8 mouse cellular contexts compared by ENCODE assay signal in genomic region chr2:168929691-168930090, GRCm38 (mm10). TPM values are rescaled to one million over a fixed set of nuclear protein-coding genes. Genes with fewer than 3 reads are reported as not detected.
DNase-seq lines count a peak whose midpoint lies in the region; ATAC-seq and TF ChIP-seq lines count a peak whose summit lies in the region.

No protein-coding gene starts in this region.

- TF ChIP-seq EP300 in lung, postnatal 0 days (IDR thresholded peaks at IDR 0.05) = no peak

- H3K27me3 ChIP-seq in forebrain, embryonic 11.5 days (ENCODE audit: control insufficient read depth, insufficient read depth, low read length) = no peaks in the 10 kb centered on the region
- H3K27me3 ChIP-seq in forebrain, embryonic 15.5 days = no peaks in the 10 kb centered on the region
- H3K27me3 ChIP-seq in embryonic facial prominence, embryonic 10.5 days (replicated peaks; ENCODE audit: low read depth, poor library complexity, severe bottlenecking) = no peaks in the 10 kb centered on the region
- no peaks in the 10 kb centered on the region for H3K27me3 ChIP-seq in lung, postnatal 0 days (replicated peaks; ENCODE audit: insufficient read depth, low read length)

- H3K4me1 ChIP-seq in forebrain, embryonic 11.5 days (replicated peaks; ENCODE audit: control insufficient read depth, insufficient read depth, low read length) = no peaks in the 10 kb centered on the region
- peaks cover 6% of the 10 kb centered on the region for H3K4me1 ChIP-seq in forebrain, embryonic 15.5 days
- no peaks in the 10 kb centered on the region for H3K4me1 ChIP-seq in embryonic facial prominence, embryonic 10.5 days
- no peaks in the 10 kb centered on the region for H3K4me1 ChIP-seq in lung, postnatal 0 days (ENCODE audit: insufficient read depth, low read depth, low read length)

- no peak overlapping the region for H3K9ac ChIP-seq in forebrain, embryonic 11.5 days (ENCODE audit: low read length)
- no peak overlapping the region for H3K9ac ChIP-seq in forebrain, embryonic 15.5 days (replicated peaks)
- no peak overlapping the region for H3K9ac ChIP-seq in lung, postnatal 0 days (replicated peaks; ENCODE audit: low read depth)

- no peaks in the 10 kb centered on the region for H3K9me3 ChIP-seq in forebrain, embryonic 11.5 days (ENCODE audit: control insufficient read depth, low read length)
- H3K9me3 ChIP-seq in forebrain, embryonic 15.5 days = no peaks in the 10 kb centered on the region
- no peaks in the 10 kb centered on the region for H3K9me3 ChIP-seq in embryonic facial prominence, embryonic 10.5 days
- H3K9me3 ChIP-seq in lung, postnatal 0 days (ENCODE audit: low read length) = no peaks in the 10 kb centered on the region

- TF ChIP-seq CTCF in lung, postnatal 0 days (IDR thresholded peaks at IDR 0.05) = peak; percentile 77

- WGBS in forebrain, embryonic 11.5 days = 31% methylated on average over 10 of the region's 10 CpGs
- 28% methylated on average over 10 of the region's 10 CpGs for WGBS in forebrain, embryonic 15.5 days
- 33% methylated on average over 10 of the region's 10 CpGs for WGBS in embryonic facial prominence, embryonic 10.5 days
- WGBS in lung, postnatal 0 days = 22% methylated on average over 10 of the region's 10 CpGs

- peaks cover 11% of the 10 kb centered on the region; the same call in 1 of the 2 replicates for H3K36me3 ChIP-seq in forebrain, embryonic 11.5 days (ENCODE audit: control insufficient read depth, insufficient read depth, low read length)
- peaks cover 30% of the 10 kb centered on the region for H3K36me3 ChIP-seq in forebrain, embryonic 15.5 days
- H3K36me3 ChIP-seq in embryonic facial prominence, embryonic 10.5 days (replicated peaks) = peaks cover 89% of the 10 kb centered on the region
- H3K36me3 ChIP-seq in lung, postnatal 0 days (ENCODE audit: insufficient read depth, low read length) = peaks cover 23% of the 10 kb centered on the region

- DNase-seq in forebrain, embryonic 11.5 days (ENCODE audit: low spot score) = peak; percentile 83
- peak; percentile 78 for DNase-seq in A20 (ENCODE audit: low read depth, low spot score)
- DNase-seq in adrenal gland, postnatal 14 days = peak; percentile 80
- peak; percentile 76 for DNase-seq in embryonic facial prominence, embryonic 10.5 days (ENCODE audit: low spot score)
- peak; percentile 67 to 89 for DNase-seq in kidney, postnatal 36 days
- DNase-seq in lung, postnatal 0 days (ENCODE audit: low spot score) = peak; percentile 51
- peak; percentile 25 to 57 for DNase-seq in spleen, postnatal 14 days (ENCODE audit: low spot score in 2 of 2)

- no peak for ATAC-seq in forebrain, embryonic 11.5 days (replicated peaks; ENCODE audit: low FRiP score)
- no peak for ATAC-seq in forebrain, embryonic 15.5 days (replicated peaks)
- ATAC-seq in lung, postnatal 0 days = no peak

- H3K27ac ChIP-seq in forebrain, embryonic 11.5 days (ENCODE audit: low read depth, low read length) = no peak overlapping the region
- H3K27ac ChIP-seq in forebrain, embryonic 15.5 days (replicated peaks) = no peak overlapping the region
- H3K27ac ChIP-seq in embryonic facial prominence, embryonic 10.5 days (replicated peaks) = no peak overlapping the region
- no peak overlapping the region for H3K27ac ChIP-seq in lung, postnatal 0 days (ENCODE audit: low read length)

- no peak overlapping the region for H3K4me2 ChIP-seq in forebrain, embryonic 11.5 days (ENCODE audit: low read depth, low read length, severe bottlenecking)
- no peak overlapping the region for H3K4me2 ChIP-seq in forebrain, embryonic 15.5 days (replicated peaks)
- H3K4me2 ChIP-seq in lung, postnatal 0 days (replicated peaks; ENCODE audit: low read depth, low read length) = no peak overlapping the region

- no peak overlapping the region for H3K4me3 ChIP-seq in forebrain, embryonic 11.5 days (ENCODE audit: low read depth, low read length)
- H3K4me3 ChIP-seq in forebrain, embryonic 15.5 days = no peak overlapping the region
- no peak overlapping the region for H3K4me3 ChIP-seq in embryonic facial prominence, embryonic 10.5 days
- H3K4me3 ChIP-seq in lung, postnatal 0 days (ENCODE audit: low read depth, low read length) = no peak overlapping the region

RNA-seq across cellular contexts. Expression of gene Zfp64, which starts 25.7 kb away (rescaled TPM):
- 37.8 and 39.4 TPM in 2 replicates for polyA plus RNA-seq in forebrain, embryonic 11.5 days (2014; fragmentation: Nextera tagmentation; extraction: Ambion mirVana)
- polyA plus RNA-seq in forebrain, embryonic 15.5 days (2015; fragmentation: Nextera tagmentation; extraction: Ambion mirVana) = 30.5 and 31.6 TPM in 2 replicates
- 17.2 and 19.7 TPM in 2 replicates for total RNA-seq in adrenal gland, postnatal 14 days (2021)
- 44.6 and 47.4 TPM in 2 replicates for polyA plus RNA-seq in embryonic facial prominence, embryonic 10.5 days (2016; fragmentation: Nextera tagmentation; extraction: Ambion mirVana)
- 14.0 and 15.8 TPM in 2 replicates for polyA plus RNA-seq in lung, postnatal 0 days (2015; fragmentation: Nextera tagmentation; extraction: Ambion mirVana)
